Mouse (Mus musculus) megakaryocyte, embryonic 14.5 days (primary cell): ENCODE measurements around the gene Wdr66. TPM values are rescaled to one million over a fixed set of nuclear protein-coding genes. Genes with fewer than 3 reads are reported as not detected.

Source experiments
- H3K27me3 ChIP-seq: replicated peaks from 2 replicates; pipeline ENCODE3; 2012; ENCODE audit warnings: inconsistent platforms
- H3K36me3 ChIP-seq: replicated peaks from 2 replicates; pipeline ENCODE3; 2012; ENCODE audit warnings: low read length, inconsistent platforms, mixed read lengths
- H3K4me1 ChIP-seq: 2 replicates; pipeline ENCODE4 v1.6.1; 2012; ENCODE audit warnings: inconsistent platforms
- H3K4me3 ChIP-seq: replicated peaks from 2 replicates; pipeline ENCODE3; 2012; ENCODE audit warnings: moderate library complexity, mild to moderate bottlenecking, inconsistent platforms
- H3K9me3 ChIP-seq: 2 replicates; pipeline ENCODE4 v1.6.1; 2012; ENCODE audit warnings: inconsistent platforms
- FLI1 ChIP-seq: IDR thresholded peaks from 2 replicates; pipeline ENCODE4 v1.6.1; 2012; ENCODE audit warnings: low read length, inconsistent platforms, mixed read lengths
- GATA1 ChIP-seq: IDR thresholded peaks from 3 replicates; pipeline ENCODE4 v1.6.1; 2012; ENCODE audit warnings: mixed read lengths, low read length, inconsistent platforms, borderline replicate concordance
- polyA plus RNA-seq: library from polyadenylated mRNA; stranded (reverse); fragments of >175 nt; gene quantifications from 2 replicates; pipeline ENCODE4 v1.2.3, GENCODE M21; 2012; ENCODE audit warnings: low replicate concordance; ENCODE audit not compliant: insufficient read depth

Wdr66 gene
- polyA plus RNA-seq, 1 experiment, result 0.08 TPM

DNA sequence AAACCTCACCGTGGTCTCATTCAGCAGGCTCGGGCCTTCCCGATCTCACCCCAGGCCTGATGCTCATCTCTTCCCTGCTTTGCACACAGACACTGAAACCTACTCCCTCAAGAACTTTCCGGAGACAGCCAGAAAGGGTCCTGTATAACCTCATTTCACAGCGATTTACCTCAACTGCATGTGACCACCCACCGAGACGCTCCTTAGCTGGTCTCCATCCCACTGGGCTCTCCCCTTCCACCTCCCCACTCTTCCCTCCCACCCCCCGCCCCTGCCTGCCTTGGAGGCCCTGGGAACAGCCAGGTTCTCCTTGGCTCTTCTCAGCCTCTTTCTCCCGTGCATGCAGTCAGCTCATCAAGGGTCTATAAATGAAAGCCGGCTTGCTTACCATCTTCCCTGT, 57.9 kb downstream of the Wdr66 start:
- TF ChIP-seq FLI1 (no peak), GATA1 (no peak)
- H3K4me1 ChIP-seq, result peaks cover 8% of the 10 kb centered on the region
- H3K4me3 ChIP-seq, result no peak overlapping the region
- H3K27me3 ChIP-seq, result peaks cover 22% of the 10 kb centered on the region
- H3K9me3 ChIP-seq, result peaks cover 7% of the 10 kb centered on the region; the same call in 1 of the 2 replicates
- no peaks in the 10 kb centered on the region for H3K36me3 ChIP-seq

DNA sequence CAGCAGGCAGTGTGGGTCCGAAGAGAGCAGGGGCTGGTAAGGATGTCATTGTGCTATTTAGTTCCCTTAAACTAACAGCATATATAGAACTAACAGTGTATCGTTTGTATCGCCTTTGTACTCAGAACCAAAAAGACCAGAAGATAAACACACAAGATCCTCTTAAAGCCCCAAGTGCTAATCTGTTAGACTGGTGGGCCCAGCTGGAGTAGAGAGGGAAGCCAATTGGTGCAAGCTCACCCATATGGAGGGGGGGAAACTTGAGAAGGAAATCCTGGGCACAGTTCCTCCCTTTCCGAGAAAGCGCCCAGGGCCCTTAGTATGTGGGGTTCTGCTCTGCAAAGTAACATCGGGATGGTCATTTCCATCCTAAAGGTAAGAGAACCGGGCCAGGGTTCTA, 58.3 kb downstream of the Wdr66 start:
- TF ChIP-seq GATA1, result no peak
- TF ChIP-seq FLI1, result no peak
- Histone ChIP-seq H3K4me1 (peaks cover 8% of the 10 kb centered on the region), H3K27me3 (peaks cover 19% of the 10 kb centered on the region), H3K36me3 (no peaks in the 10 kb centered on the region), H3K4me3 (no peak overlapping the region), H3K9me3 (peaks cover 7% of the 10 kb centered on the region; the same call in 1 of the 2 replicates)

DNA sequence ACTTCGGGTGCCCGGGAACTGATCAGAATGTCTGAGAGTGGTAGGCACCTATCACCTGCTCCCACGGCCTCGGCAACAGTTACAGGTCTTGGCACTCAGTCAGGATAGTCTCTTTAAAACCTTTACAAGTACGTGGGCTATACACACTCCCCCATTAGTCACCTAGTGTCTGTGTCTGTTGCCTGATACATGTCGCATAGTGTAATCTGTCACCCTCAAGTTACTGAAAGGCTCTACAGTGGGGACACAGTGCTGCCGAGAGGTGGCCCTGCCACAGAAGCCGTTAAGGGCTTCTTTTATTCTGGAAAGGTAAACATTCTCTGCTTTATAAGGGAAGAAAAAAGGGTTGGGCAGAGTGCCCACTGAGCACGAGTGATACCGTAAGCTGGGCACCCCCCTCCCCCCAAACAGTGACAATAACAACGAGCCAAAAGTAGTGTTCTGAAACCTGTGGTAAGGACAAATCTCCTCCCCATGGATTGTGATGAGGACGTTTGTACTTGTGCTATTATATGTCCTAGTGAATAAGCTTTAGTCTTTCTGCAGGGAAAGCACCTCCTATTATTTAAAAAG, 61.2 kb downstream of the Wdr66 start:
- Histone ChIP-seq H3K9me3 (peaks cover 3% of the 10 kb centered on the region; the same call in 1 of the 2 replicates), H3K4me3 (no peak overlapping the region), H3K27me3 (peaks cover 16% of the 10 kb centered on the region), H3K36me3 (no peaks in the 10 kb centered on the region), H3K4me1 (peaks cover 13% of the 10 kb centered on the region)
- TF ChIP-seq FLI1, result no peak
- no peak for TF ChIP-seq GATA1

DNA sequence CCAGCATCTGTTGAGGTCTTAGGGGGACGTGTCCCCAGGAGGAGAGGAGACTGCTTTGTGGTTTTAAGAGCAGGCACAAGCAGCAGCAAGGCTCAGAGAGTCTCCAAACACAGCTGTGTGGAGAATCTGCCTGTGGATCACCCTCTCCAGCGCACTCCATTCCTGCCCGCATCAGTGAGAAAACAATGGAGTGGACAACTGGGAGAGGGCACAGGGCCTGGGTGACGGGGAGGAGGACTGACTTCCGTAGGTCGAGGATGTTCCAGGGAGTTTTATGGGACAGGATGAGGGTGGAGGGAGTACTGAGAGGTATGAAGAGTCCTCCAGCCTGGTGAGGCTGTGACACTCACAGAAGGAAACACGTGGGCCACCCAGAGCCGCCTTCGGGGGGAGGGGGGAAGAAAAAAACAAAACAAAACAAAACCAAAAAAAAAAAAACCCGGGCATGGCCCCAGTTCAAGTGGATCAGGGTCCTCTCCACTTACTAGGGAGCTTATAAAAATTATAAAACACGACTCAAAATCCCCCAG, 62.0 kb downstream of the Wdr66 start:
- no peak overlapping the region for H3K4me3 ChIP-seq
- H3K4me1 ChIP-seq, result peaks cover 19% of the 10 kb centered on the region
- peaks cover 14% of the 10 kb centered on the region for H3K27me3 ChIP-seq
- peaks cover 3% of the 10 kb centered on the region; the same call in 1 of the 2 replicates for H3K9me3 ChIP-seq
- H3K36me3 ChIP-seq, result no peaks in the 10 kb centered on the region
- TF ChIP-seq FLI1, result no peak
- no peak for TF ChIP-seq GATA1

DNA sequence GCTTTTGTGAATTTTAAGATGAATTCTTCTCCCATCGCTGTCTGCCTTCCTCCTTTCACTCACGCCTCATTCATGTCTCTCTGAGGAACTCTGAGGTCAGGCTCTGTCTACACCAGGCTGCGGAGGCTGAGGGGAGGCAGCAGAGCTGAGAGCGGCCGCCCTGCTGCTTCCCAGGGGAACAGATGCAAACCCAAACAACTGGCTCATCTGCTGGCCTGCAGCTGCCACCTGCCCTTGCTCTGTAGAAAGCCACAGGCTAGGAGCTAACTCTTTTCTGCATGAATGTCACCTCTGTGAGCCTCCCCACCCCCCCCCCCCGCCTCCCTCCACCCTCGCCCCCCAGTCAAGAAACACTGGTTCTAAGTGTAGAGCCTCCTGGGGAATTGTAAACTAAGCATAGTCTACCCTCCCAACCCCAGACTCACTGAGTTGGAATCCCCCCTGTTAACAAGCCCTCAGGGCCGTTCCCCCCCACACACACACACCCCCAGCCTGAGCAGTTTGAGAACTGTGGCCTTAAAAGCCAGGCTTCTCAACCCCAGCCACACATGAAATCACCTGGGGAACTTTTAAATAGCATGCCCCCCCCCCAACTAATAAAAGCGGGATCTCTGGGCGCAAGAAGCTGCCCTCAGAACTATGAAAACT, 63.4 kb downstream of the Wdr66 start:
- Histone ChIP-seq H3K36me3 (no peaks in the 10 kb centered on the region), H3K4me1 (peaks cover 21% of the 10 kb centered on the region), H3K4me3 (no peak overlapping the region), H3K27me3 (peaks cover 10% of the 10 kb centered on the region), H3K9me3 (peaks cover 3% of the 10 kb centered on the region; the same call in 1 of the 2 replicates)
- no peak for TF ChIP-seq GATA1
- TF ChIP-seq FLI1, result no peak

DNA sequence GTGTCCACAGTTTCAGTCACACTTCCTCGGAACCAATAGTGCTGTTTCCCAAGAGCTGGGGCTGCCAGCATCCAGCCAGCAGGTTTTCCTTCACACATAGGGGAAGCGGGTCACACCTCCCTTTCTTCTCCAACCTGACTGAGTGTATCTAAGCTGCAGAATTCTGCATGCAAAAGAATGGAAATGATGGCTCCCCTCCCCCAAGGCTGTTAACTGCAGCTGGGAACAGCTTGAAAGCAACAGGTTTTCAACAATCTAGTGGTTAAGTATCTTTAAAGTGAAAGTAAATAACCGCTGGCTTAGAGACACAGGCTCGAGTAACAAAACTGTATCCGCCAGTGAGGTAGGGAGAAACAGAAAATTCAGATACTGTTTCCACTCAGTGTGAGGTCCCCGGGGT, 66.1 kb downstream of the Wdr66 start:
- H3K4me3 ChIP-seq, result peak overlapping the region; percentile 79
- peaks cover 13% of the 10 kb centered on the region for H3K27me3 ChIP-seq
- H3K36me3 ChIP-seq, result no peaks in the 10 kb centered on the region
- TF ChIP-seq GATA1 (no peak), FLI1 (no peak)
- peaks cover 7% of the 10 kb centered on the region for H3K9me3 ChIP-seq
- H3K4me1 ChIP-seq, result peaks cover 21% of the 10 kb centered on the region

DNA sequence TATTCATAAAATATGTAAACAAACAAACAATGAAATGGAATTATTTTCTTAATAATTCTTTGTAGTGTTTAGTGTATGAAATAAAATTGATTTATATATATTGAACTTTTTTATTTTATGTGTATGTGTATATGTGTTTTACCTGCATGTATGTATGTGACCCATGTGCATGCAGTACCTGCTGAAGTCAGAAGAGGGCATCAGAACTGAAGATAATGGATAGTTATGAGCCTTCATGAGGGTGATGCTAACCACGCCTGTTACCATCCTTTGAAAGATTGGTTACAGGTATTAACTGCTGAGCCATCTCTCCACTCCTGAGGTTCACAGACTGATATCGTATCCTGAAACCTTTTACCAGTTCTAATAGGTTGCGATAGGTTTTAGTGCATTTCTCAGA, 68.2 kb downstream of the Wdr66 start:
- no peak for TF ChIP-seq FLI1
- no peak for TF ChIP-seq GATA1
- Histone ChIP-seq H3K27me3 (peaks cover 22% of the 10 kb centered on the region), H3K4me3 (no peak overlapping the region), H3K36me3 (no peaks in the 10 kb centered on the region), H3K4me1 (peaks cover 17% of the 10 kb centered on the region), H3K9me3 (peaks cover 7% of the 10 kb centered on the region)

DNA sequence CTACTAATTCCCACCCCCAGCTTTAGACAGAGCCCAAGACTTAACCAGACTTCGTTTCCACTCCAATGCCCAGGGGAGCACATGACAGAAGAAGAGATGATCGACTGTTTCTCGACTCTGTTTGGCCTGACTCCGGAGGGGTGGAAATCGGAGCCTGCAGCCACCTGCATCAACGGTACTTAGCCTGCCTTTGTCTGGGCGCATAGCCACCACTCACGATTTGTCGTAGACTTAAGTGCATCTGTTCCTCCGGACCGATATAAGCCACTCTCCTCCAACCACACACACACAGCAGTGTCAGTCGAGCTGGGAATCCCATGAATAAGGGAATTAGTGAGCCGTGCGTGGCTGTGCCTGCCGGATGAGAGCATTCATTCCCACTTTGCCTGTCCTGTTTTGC, 72.3 kb downstream of the Wdr66 start:
- H3K9me3 ChIP-seq, result peaks cover 7% of the 10 kb centered on the region
- no peak for TF ChIP-seq FLI1
- peaks cover 4% of the 10 kb centered on the region; the same call in 1 of the 2 replicates for H3K4me1 ChIP-seq
- H3K27me3 ChIP-seq, result peaks cover 50% of the 10 kb centered on the region
- no peaks in the 10 kb centered on the region for H3K36me3 ChIP-seq
- H3K4me3 ChIP-seq, result no peak overlapping the region

DNA sequence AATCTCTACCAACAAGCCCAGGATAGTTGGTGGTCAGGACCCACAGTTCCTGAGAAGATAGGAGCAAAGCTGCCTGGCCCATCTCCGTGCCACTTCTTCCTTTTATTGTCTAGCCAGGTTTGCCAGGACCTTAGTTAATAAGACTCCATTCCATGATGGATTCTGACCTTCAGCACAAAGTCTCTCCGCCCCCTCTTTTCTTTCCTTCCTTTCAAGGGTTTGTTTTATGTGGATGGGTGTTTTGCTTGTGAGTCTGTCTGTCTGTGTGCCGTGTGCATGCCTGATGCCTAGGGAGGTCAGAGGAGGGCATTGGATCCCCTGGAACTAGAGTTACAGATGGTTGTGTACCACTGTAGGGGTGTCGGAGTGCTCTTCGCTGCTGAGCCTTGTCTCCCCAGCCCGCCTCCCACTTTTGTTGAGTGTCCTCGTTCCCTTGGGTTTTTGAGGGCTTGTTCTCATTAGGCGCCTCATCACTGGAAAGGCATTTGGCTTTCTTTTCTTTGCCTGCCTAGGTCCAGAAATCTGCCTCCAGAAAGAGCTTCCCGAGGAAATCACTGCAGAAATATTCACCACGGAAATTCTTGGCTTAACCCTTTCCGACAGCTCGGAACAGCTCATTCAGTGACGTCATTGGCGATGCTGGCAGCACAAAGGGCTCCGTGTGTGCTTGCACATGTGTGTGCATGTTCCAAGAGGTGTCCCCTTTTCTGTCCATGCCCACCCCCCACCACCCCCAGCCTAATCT, 74.3 kb downstream of the Wdr66 start:
- no peaks in the 10 kb centered on the region for H3K36me3 ChIP-seq
- H3K4me3 ChIP-seq, result no peak overlapping the region
- TF ChIP-seq FLI1 (no peak), GATA1 (no peak)
- peaks cover 13% of the 10 kb centered on the region for H3K9me3 ChIP-seq
- peaks cover 57% of the 10 kb centered on the region for H3K27me3 ChIP-seq
- H3K4me1 ChIP-seq, result peaks cover 4% of the 10 kb centered on the region; the same call in 1 of the 2 replicates

DNA sequence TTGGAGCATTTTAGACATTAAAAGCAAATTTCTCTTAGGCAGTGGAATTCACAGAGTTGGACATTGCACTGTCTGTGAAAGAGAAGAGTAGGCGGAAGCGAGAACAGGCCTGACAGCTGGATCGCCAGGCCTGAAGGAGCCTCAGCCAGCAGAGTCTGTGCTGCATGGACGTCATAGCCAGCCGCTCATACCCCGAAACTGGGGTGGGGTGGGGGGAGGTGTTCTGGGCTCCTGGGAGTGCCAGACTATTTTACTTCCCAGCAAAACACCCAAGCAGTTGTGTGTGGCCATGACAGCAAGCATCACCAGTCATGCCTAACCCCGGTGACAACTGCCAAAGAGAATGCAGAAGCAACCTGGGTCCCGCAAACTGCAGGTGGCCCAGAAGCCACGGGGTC, 74.8 kb downstream of the Wdr66 start:
- no peak overlapping the region for H3K4me3 ChIP-seq
- TF ChIP-seq GATA1, result no peak
- no peak for TF ChIP-seq FLI1
- no peaks in the 10 kb centered on the region for H3K36me3 ChIP-seq
- H3K27me3 ChIP-seq, result peaks cover 57% of the 10 kb centered on the region
- peaks cover 4% of the 10 kb centered on the region; the same call in 1 of the 2 replicates for H3K4me1 ChIP-seq
- peaks cover 7% of the 10 kb centered on the region for H3K9me3 ChIP-seq
